Mouse (Mus musculus) embryonic facial prominence, embryonic 12.5 days (tissue): ENCODE results near the gene Sh2b3. TPM values are rescaled to one million over a fixed set of nuclear protein-coding genes. Genes with fewer than 3 reads are reported as not detected.

ENCODE experiments used
- ATAC-seq: fragments of 200-750 bp; cut with Nextera tagmentation; 2 replicates; pipeline ENCODE4 v1.8.0; 2017; ENCODE audit not compliant: insufficient number of reproducible peaks, insufficient read depth, low FRiP score, low TSS enrichment
- H3K27ac ChIP-seq: fragments of 300-500 bp; sonication (generic); 2 replicates; pipeline ENCODE4 v1.5.1; 2016; ENCODE audit warnings: mild to moderate bottlenecking
- H3K27me3 ChIP-seq: fragments of 300-500 bp; sonication (generic); 2 replicates; pipeline ENCODE4 v1.6.1; 2016; ENCODE audit warnings: mild to moderate bottlenecking, moderate library complexity
- H3K36me3 ChIP-seq: fragments of 300-500 bp; sonication (generic); 2 replicates; pipeline ENCODE4 v1.6.1; 2016; ENCODE audit warnings: mild to moderate bottlenecking
- H3K4me1 ChIP-seq: fragments of 300-500 bp; sonication (generic); 2 replicates; pipeline ENCODE4 v1.6.1; 2016
- H3K4me2 ChIP-seq: fragments of 300-500 bp; sonication (generic); replicated peaks from 2 replicates; pipeline ENCODE4 v1.6.1; 2016; ENCODE audit warnings: mild to moderate bottlenecking, moderate library complexity
- H3K4me3 ChIP-seq: fragments of 300-500 bp; sonication (generic); 2 replicates; pipeline ENCODE4 v1.5.1; 2016; ENCODE audit warnings: mild to moderate bottlenecking
- H3K9ac ChIP-seq: fragments of 300-500 bp; sonication (generic); 2 replicates; pipeline ENCODE4 v1.6.1; 2016; ENCODE audit warnings: mild to moderate bottlenecking, moderate library complexity
- H3K9me3 ChIP-seq: fragments of 300-500 bp; sonication (generic); 2 replicates; pipeline ENCODE4 v1.6.1; 2016; ENCODE audit warnings: mild to moderate bottlenecking, moderate library complexity
- WGBS: fragments of 180-500 bp; shearing (Covaris S2); methylation state at CpG from one replicate; pipeline ENCODE4 v1.1.7; 2016; 5-methylcytosine and 5-hydroxymethylcytosine counted together
- polyA plus RNA-seq: library from polyadenylated mRNA; unstranded; fragments of >200 nt; fragmentation: Nextera tagmentation; extraction: Ambion mirVana; gene quantifications from 2 replicates; pipeline ENCODE4 v1.2.1, GENCODE M21; 2016

The Sh2b3 gene
- polyA plus RNA-seq, 1 experiment from 2014 or later, result 14.4 TPM

DNA sequence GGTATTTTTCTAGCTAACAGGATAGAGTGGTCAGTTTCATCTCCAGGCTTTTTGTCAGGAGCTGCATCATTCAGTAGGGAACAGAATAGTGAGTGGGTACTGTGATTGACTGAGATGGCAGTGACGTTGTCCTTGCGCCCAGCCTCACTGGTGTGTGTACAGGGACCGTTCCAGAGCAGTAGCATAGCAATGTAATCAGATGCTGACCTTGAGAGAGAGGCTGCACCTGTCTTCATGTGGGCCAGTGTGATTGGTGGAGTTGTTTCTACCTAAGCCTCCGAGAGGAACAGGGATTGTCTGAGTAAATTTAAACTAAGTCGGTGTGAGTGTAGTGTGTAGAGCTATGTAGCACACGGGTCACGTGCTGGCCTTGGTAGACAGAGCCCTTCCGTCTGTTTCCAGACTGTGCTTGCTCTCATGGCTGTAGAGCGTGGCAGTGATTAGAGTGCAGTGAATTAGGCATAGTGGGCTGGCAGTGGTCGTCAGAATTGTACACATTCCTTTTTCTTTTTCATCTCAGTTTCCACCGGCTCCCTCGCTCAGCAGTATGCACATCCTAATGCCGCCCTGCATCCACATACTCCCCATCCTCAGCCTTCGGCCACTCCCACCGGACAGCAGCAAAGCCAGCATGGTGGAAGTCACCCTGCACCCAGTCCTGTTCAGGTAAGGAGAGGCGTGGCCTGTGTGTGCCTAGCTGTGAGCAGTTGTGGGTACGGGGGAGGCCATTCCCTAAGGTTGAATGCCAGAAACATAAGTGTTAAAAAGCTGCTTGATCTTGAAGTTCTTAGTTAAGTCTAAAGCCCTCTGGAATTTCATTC lies 26.9 kb downstream of the Sh2b3 start:
- WGBS, result 89% methylated on average over 17 of the region's 17 CpGs
- Histone ChIP-seq H3K4me2 (no peak overlapping the region), H3K4me3 (no peak overlapping the region), H3K27me3 (no peaks in the 10 kb centered on the region), H3K27ac (no peak overlapping the region), H3K9ac (no peak overlapping the region), H3K36me3 (peaks cover 50% of the 10 kb centered on the region), H3K4me1 (no peaks in the 10 kb centered on the region), H3K9me3 (no peaks in the 10 kb centered on the region)
- ATAC-seq, result no peak

DNA sequence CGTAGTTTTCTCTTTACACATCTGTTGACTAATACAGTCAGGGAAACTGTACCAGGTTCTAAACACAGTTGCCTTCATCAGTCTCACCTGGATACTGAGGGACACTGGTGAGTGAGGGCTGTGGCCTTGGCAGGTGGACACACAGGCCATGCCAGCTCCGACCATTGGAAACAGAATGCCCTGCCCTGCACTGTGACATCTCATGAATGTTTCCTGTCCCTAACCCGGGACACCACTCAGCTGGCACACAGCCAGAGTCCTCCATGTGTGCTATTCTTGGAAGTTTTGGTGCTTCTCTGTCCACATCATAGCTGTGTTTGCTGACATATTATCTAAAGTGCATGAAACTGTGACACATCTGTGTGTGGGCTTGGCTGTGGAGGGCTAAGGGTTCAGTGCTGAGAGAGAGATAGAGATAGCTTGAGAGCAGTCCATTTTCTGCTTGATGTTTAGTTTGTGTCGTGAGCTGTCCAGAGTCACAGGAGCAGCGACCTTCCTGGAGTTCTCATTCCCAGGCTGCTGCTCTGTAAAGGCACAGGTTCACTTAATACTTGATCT lies 27.7 kb downstream of the Sh2b3 start:
- no peak overlapping the region for H3K4me2 ChIP-seq
- no peaks in the 10 kb centered on the region for H3K27me3 ChIP-seq
- peaks cover 47% of the 10 kb centered on the region for H3K36me3 ChIP-seq
- H3K4me3 ChIP-seq, result no peak overlapping the region
- H3K9me3 ChIP-seq, result no peaks in the 10 kb centered on the region
- H3K9ac ChIP-seq, result no peak overlapping the region
- H3K27ac ChIP-seq, result no peak overlapping the region
- no peaks in the 10 kb centered on the region for H3K4me1 ChIP-seq
- WGBS, result 86% methylated on average over 5 of the region's 5 CpGs
- ATAC-seq, result no peak

- H3K27me3 ChIP-seq, result no peaks in the 10 kb centered on the region
- H3K9ac ChIP-seq, result no peak overlapping the region
- ATAC-seq, result no peak
- H3K9me3 ChIP-seq, result no peaks in the 10 kb centered on the region
- H3K36me3 ChIP-seq, result peaks cover 50% of the 10 kb centered on the region
- H3K4me3 ChIP-seq, result no peak overlapping the region
- no peak overlapping the region for H3K27ac ChIP-seq
- no peaks in the 10 kb centered on the region for H3K4me1 ChIP-seq
- WGBS, result 86% methylated on average over 2 of the region's 2 CpGs
- H3K4me2 ChIP-seq, result no peak overlapping the region
Observed at GRCm38 (mm10) chr5:121808202-121808601, 29.2 kb downstream of the Sh2b3 start.

DNA sequence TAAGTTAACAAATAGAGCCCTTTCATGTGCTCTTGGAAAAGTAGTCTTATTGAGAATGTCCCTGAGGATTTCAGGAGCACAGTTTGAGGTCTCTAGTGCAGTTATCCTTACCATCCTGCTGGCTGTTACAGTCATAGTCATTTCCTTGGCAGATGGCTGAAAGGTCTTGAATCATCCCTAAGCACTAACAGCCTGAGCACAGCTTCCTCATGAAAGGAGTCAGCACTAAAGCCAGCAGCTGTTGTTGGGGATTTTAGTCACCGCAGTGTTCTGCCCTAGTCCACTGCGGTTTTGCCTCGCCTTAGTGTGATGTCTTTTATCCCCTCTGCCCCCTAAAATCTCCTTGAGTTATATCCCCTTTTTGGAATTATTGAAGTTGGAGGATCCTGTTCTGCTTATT lies 30.3 kb downstream of the Sh2b3 start:
- Histone ChIP-seq H3K27ac (no peak overlapping the region), H3K27me3 (no peaks in the 10 kb centered on the region), H3K9me3 (no peaks in the 10 kb centered on the region), H3K4me3 (no peak overlapping the region), H3K4me2 (no peak overlapping the region), H3K36me3 (peaks cover 48% of the 10 kb centered on the region), H3K4me1 (no peaks in the 10 kb centered on the region), H3K9ac (no peak overlapping the region)
- WGBS, result 90% methylated on average over 3 of the region's 3 CpGs
- no peak for ATAC-seq

- 96% methylated on average over 2 of the region's 2 CpGs for WGBS
- no peaks in the 10 kb centered on the region for H3K4me1 ChIP-seq
- H3K9me3 ChIP-seq, result no peaks in the 10 kb centered on the region
- no peaks in the 10 kb centered on the region for H3K27me3 ChIP-seq
- ATAC-seq, result no peak
- H3K27ac ChIP-seq, result no peak overlapping the region
- H3K4me2 ChIP-seq, result no peak overlapping the region
- H3K9ac ChIP-seq, result no peak overlapping the region
- no peak overlapping the region for H3K4me3 ChIP-seq
- H3K36me3 ChIP-seq, result peaks cover 75% of the 10 kb centered on the region
Observed at GRCm38 (mm10) chr5:121798447-121798846, 39.0 kb downstream of the Sh2b3 start.

DNA sequence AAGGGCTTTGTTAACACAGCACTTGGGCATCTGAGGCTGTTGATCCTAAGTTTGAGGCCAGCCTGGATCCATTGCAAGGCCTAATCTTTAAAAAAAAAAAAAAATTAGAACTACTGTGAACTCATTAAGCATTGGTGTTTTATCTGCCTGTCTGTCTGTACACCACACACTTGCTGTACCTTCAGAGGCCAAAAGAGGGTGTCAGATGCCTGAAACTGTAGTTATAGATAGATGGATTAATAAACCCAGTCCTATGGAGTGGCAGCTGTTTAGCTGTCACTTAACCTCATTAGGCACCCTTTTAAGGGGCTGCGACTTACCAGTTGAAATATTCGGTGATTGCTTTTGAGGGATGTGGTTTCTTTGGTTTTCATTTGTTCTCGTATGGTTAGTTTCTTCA lies 41.6 kb downstream of the Sh2b3 start:
- no peak overlapping the region for H3K9ac ChIP-seq
- H3K4me1 ChIP-seq, result no peaks in the 10 kb centered on the region
- ATAC-seq, result no peak
- no peaks in the 10 kb centered on the region for H3K27me3 ChIP-seq
- H3K27ac ChIP-seq, result no peak overlapping the region
- no peak overlapping the region for H3K4me2 ChIP-seq
- peaks cover 70% of the 10 kb centered on the region for H3K36me3 ChIP-seq
- H3K9me3 ChIP-seq, result no peaks in the 10 kb centered on the region
- 88% methylated on average over 3 of the region's 3 CpGs for WGBS
- no peak overlapping the region for H3K4me3 ChIP-seq

- H3K4me3 ChIP-seq, result no peak overlapping the region
- ATAC-seq, result no peak
Observed at GRCm38 (mm10) chr5:121791026-121791425, 46.4 kb downstream of the Sh2b3 start.

GRCm38 (mm10) chr5:121783862-121784500 lies 53.5 kb downstream of the Sh2b3 start:
- peaks cover 70% of the 10 kb centered on the region for H3K36me3 ChIP-seq
- H3K4me1 ChIP-seq, result no peaks in the 10 kb centered on the region
- H3K4me3 ChIP-seq, result no peak overlapping the region
- no peaks in the 10 kb centered on the region for H3K9me3 ChIP-seq
- H3K27me3 ChIP-seq, result no peaks in the 10 kb centered on the region
- no peak for ATAC-seq
- 81% methylated on average over 10 of the region's 10 CpGs for WGBS
- H3K4me2 ChIP-seq, result no peak overlapping the region
- H3K9ac ChIP-seq, result no peak overlapping the region
- no peak overlapping the region for H3K27ac ChIP-seq

More at GRCm38 (mm10) chr5:121791026-121791425, 46.4 kb downstream of the Sh2b3 start:
- H3K27ac ChIP-seq, result no peak overlapping the region
- no peak overlapping the region for H3K4me2 ChIP-seq
- H3K9me3 ChIP-seq, result no peaks in the 10 kb centered on the region
- H3K27me3 ChIP-seq, result no peaks in the 10 kb centered on the region
- H3K9ac ChIP-seq, result no peak overlapping the region
- H3K4me1 ChIP-seq, result no peaks in the 10 kb centered on the region
- WGBS, result 89% methylated on average over 5 of the region's 5 CpGs
- peaks cover 58% of the 10 kb centered on the region for H3K36me3 ChIP-seq

DNA sequence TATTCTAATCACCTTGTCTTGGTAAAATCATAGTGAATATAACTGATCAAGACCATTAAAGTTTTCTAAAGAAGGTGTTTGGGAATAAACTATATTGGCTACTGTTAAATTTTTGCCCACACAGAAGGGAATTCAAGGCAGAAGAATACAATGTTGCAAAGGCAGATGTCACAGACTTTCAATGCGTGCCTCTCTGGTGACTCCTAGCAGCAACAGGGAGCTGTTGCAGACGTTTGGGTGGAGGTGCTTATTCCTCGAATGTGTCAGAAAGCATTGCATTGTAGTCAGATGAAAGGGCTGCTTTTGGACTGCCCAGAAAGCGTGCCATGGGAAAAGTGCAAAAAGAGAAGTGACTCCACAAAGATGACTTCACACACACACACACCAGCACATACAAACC lies 55.0 kb downstream of the Sh2b3 start:
- H3K4me1 ChIP-seq, result no peaks in the 10 kb centered on the region
- H3K4me3 ChIP-seq, result no peak overlapping the region
- H3K27ac ChIP-seq, result no peak overlapping the region
- H3K36me3 ChIP-seq, result peaks cover 76% of the 10 kb centered on the region
- H3K9ac ChIP-seq, result no peak overlapping the region
- no peak for ATAC-seq
- H3K4me2 ChIP-seq, result no peak overlapping the region
- no peaks in the 10 kb centered on the region for H3K27me3 ChIP-seq
- H3K9me3 ChIP-seq, result no peaks in the 10 kb centered on the region
- WGBS, result 58% methylated on average over 4 of the region's 4 CpGs

- Histone ChIP-seq H3K27me3 (no peaks in the 10 kb centered on the region), H3K27ac (no peak overlapping the region), H3K4me3 (no peak overlapping the region), H3K9ac (no peak overlapping the region), H3K4me2 (no peak overlapping the region), H3K9me3 (no peaks in the 10 kb centered on the region), H3K36me3 (peaks cover 71% of the 10 kb centered on the region), H3K4me1 (no peaks in the 10 kb centered on the region)
- ATAC-seq, result no peak
- 84% methylated on average over 5 of the region's 5 CpGs for WGBS
Observed at GRCm38 (mm10) chr5:121780180-121780579, 57.3 kb downstream of the Sh2b3 start.

DNA sequence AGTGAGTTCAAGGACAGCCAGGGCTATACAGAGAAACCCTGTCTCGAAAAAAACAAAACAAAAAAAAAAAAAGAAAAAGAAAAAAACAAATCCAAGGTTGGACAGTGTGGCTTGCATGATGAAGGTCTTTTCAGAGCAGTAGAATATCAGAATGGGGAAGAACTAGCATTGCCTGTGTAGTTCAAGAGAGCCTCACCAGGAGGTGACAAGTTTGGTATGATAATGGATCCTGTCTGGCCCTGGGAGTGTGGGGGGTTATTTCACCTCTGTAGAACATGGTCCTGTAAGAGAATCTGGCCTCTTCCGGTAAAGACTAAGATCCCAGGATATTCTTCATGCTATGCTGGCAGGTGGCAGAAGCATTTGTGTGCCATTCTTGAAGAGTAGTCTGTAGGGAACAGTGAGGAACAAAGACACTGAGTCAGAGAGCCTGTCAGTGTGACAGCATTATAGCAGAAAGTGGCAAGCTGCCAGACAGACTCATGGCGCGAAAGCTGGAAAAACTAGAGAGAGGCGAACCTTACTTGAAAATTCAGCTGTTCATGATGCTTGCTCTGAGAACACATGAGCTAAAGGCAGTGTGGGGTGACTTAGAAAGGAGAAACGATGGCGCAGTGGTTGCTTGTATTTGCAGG lies 58.8 kb downstream of the Sh2b3 start:
- Histone ChIP-seq H3K27ac (no peak overlapping the region), H3K4me1 (no peaks in the 10 kb centered on the region)
- 86% methylated on average over 7 of the region's 7 CpGs for WGBS

More for the DNA sequence above, 58.8 kb downstream of the Sh2b3 start:
- ATAC-seq, result no peak
- peaks cover 70% of the 10 kb centered on the region for H3K36me3 ChIP-seq
- no peak overlapping the region for H3K4me3 ChIP-seq
- no peaks in the 10 kb centered on the region for H3K9me3 ChIP-seq
- no peak overlapping the region for H3K4me2 ChIP-seq
- H3K27me3 ChIP-seq, result no peaks in the 10 kb centered on the region
- no peak overlapping the region for H3K9ac ChIP-seq
